Mouse (Mus musculus) heart, embryonic 11.5 days (tissue): ENCODE measurements at regions not wholly inside any gene's neighbourhood (a gene's known extent, or its start where the extent isn't known, plus 50 kb on each side); places are given as distances from the start of the nearest gene placed in this dataset. TPM values are rescaled to one million over a fixed set of nuclear protein-coding genes. Genes with fewer than 3 reads are reported as not detected.

Experiments
- ATAC-seq: fragments of 200-750 bp; cut with Nextera tagmentation; replicated peaks from 2 replicates; pipeline ENCODE4 v1.8.0; 2017; ENCODE audit warnings: moderate library complexity; ENCODE audit not compliant: insufficient number of reproducible peaks, low FRiP score, low TSS enrichment
- H3K27ac ChIP-seq: fragments of 300-500 bp; sonication (generic); 2 replicates; pipeline ENCODE4 v1.5.1; 2014; ENCODE audit warnings: mild to moderate bottlenecking, low read depth, low read length
- H3K27me3 ChIP-seq: fragments of 300-500 bp; sonication (generic); 2 replicates; pipeline ENCODE4 v1.6.1; 2014; ENCODE audit warnings: mild to moderate bottlenecking, low read length, mixed read lengths; ENCODE audit not compliant: control insufficient read depth, insufficient read depth
- H3K36me3 ChIP-seq: fragments of 300-500 bp; sonication (generic); 2 replicates; pipeline ENCODE4 v1.6.1; 2014; ENCODE audit warnings: mild to moderate bottlenecking, low read length, moderate library complexity, mixed read lengths; ENCODE audit not compliant: control insufficient read depth, insufficient read depth
- H3K4me1 ChIP-seq: fragments of 300-500 bp; sonication (generic); 2 replicates; pipeline ENCODE4 v1.6.1; 2014; ENCODE audit warnings: low read length; ENCODE audit not compliant: control insufficient read depth, insufficient read depth
- H3K4me2 ChIP-seq: fragments of 300-500 bp; sonication (generic); 2 replicates; pipeline ENCODE4 v1.6.1; 2014; ENCODE audit warnings: mild to moderate bottlenecking, moderate library complexity
- H3K4me3 ChIP-seq: fragments of 300-500 bp; sonication (generic); 2 replicates; pipeline ENCODE4 v1.5.1; 2014; ENCODE audit warnings: low read depth, low read length
- H3K9ac ChIP-seq: fragments of 300-500 bp; sonication (generic); 2 replicates; pipeline ENCODE4 v1.6.1; 2014; ENCODE audit warnings: mild to moderate bottlenecking, low read depth, low read length, moderate library complexity
- H3K9me3 ChIP-seq: fragments of 300-500 bp; sonication (generic); replicated peaks from 2 replicates; pipeline ENCODE4 v1.6.1; 2016; ENCODE audit warnings: low read length; ENCODE audit not compliant: control insufficient read depth
- WGBS: fragments of 180-500 bp; shearing (Covaris S2); extraction: QIAGEN DNeasy Blood & Tissue Kit; methylation state at CpG from one replicate; pipeline ENCODE4 v1.1.7; 2014; ENCODE audit not compliant: insufficient replicate concordance; 5-methylcytosine and 5-hydroxymethylcytosine counted together
- microRNA-seq: library from miRNA; unstranded; fragments of <30 nt; microRNA quantifications from one replicate; pipeline ENCODE4, GENCODE M21; 2016; ENCODE audit warnings: borderline number of aligned reads

- no peak overlapping the region for H3K9ac ChIP-seq
- no peaks in the 10 kb centered on the region for H3K27me3 ChIP-seq
- 59% methylated on average over 1 of the region's 1 CpGs for WGBS
- no peak overlapping the region for H3K27ac ChIP-seq
- ATAC-seq = no peak
- H3K36me3 ChIP-seq = no peaks in the 10 kb centered on the region
- H3K4me1 ChIP-seq = no peaks in the 10 kb centered on the region
- H3K4me3 ChIP-seq = no peak overlapping the region
- no peaks in the 10 kb centered on the region; the same call in 1 of the 2 replicates for H3K9me3 ChIP-seq
- H3K4me2 ChIP-seq = no peak overlapping the region
These were observed 85.2 kb upstream of the Fam19a5 start for GRCm38 (mm10) chr15:87458932-87459331.

- H3K4me2 ChIP-seq = no peak overlapping the region
- ATAC-seq = no peak
- no peaks in the 10 kb centered on the region for H3K27me3 ChIP-seq
- no peak overlapping the region for H3K27ac ChIP-seq
- no peak overlapping the region for H3K9ac ChIP-seq
- no peaks in the 10 kb centered on the region for H3K4me1 ChIP-seq
- no peaks in the 10 kb centered on the region for H3K36me3 ChIP-seq
- H3K4me3 ChIP-seq = no peak overlapping the region
- WGBS = 31% methylated on average over 11 of the region's 11 CpGs
- no peaks in the 10 kb centered on the region for H3K9me3 ChIP-seq
These were observed 67.9 kb upstream of the Fam19a5 start for GRCm38 (mm10) chr15:87476247-87476646.

GRCm38 (mm10) chr15:87476862-87477490 is 67.1 kb upstream of the Fam19a5 start:
- H3K27me3 ChIP-seq = no peaks in the 10 kb centered on the region
- H3K4me3 ChIP-seq = no peak overlapping the region
- no peak overlapping the region for H3K9ac ChIP-seq
- no peaks in the 10 kb centered on the region for H3K4me1 ChIP-seq
- no peaks in the 10 kb centered on the region for H3K36me3 ChIP-seq
- no peak overlapping the region for H3K27ac ChIP-seq
- WGBS = 69% methylated on average over 14 of the region's 14 CpGs
- H3K4me2 ChIP-seq = no peak overlapping the region
- H3K9me3 ChIP-seq = no peaks in the 10 kb centered on the region
- no peak for ATAC-seq

- Histone ChIP-seq H3K4me2 (no peak overlapping the region), H3K36me3 (no peaks in the 10 kb centered on the region), H3K27ac (no peak overlapping the region), H3K27me3 (no peaks in the 10 kb centered on the region), H3K4me1 (no peaks in the 10 kb centered on the region), H3K4me3 (no peak overlapping the region), H3K9ac (no peak overlapping the region), H3K9me3 (no peaks in the 10 kb centered on the region)
- ATAC-seq = no peak
- WGBS = 83% methylated on average over 3 of the region's 3 CpGs
These were observed 63.3 kb upstream of the Fam19a5 start for GRCm38 (mm10) chr15:87480758-87481157.

Small RNA genes in the stretch of these regions (microRNA-seq; reads per million reads assigned to microRNA genes)
- gene Gm23416 = not detected
